Mouse (Mus musculus) ovary, postnatal 14 days (tissue): Measurements from ENCODE around the gene Plekhh1.
A peak's percentile ranks its signal among the peaks of the same experiment; 100 is the strongest.

Experiments
- DNase-seq: peaks from one replicate; pipeline ENCODE4 v3.0.0; 2022; ENCODE audit warnings: low spot score

The Plekhh1 gene

GRCm38 (mm10) chr12:79070736-79071333, 41.9 kb downstream of the Plekhh1 start:
- DNase-seq = no peak

- no peak for DNase-seq
Observed at GRCm38 (mm10) chr12:79072576-79072975, 43.6 kb downstream of the Plekhh1 start.

GRCm38 (mm10) chr12:79073362-79073761, 44.4 kb downstream of the Plekhh1 start:
- DNase-seq = no peak

- peak; percentile 72 for DNase-seq
Observed at GRCm38 (mm10) chr12:79089182-79089812, 60.3 kb downstream of the Plekhh1 start, which contains the start of gene Pigh. Pigh (minus strand) TSS chr12:79089651.

GRCm38 (mm10) chr12:79092569-79092968, 63.6 kb downstream of the Plekhh1 start:
- peak; percentile 47 for DNase-seq

- DNase-seq = peak; percentile 35
Observed at GRCm38 (mm10) chr12:79097106-79097752, 68.3 kb downstream of the Plekhh1 start.

GRCm38 (mm10) chr12:79103773-79104172, 74.8 kb downstream of the Plekhh1 start:
- no peak for DNase-seq

- DNase-seq = no peak
Observed at GRCm38 (mm10) chr12:79104544-79104943, 75.6 kb downstream of the Plekhh1 start.

- DNase-seq = no peak
Observed at GRCm38 (mm10) chr12:79105312-79105711, 76.3 kb downstream of the Plekhh1 start.

- DNase-seq = no peak
Observed at GRCm38 (mm10) chr12:79118991-79119390, 90.0 kb downstream of the Plekhh1 start.

- DNase-seq = no peak
Observed at GRCm38 (mm10) chr12:79122820-79123219, 93.9 kb downstream of the Plekhh1 start.

GRCm38 (mm10) chr12:79130299-79131177, 101.6 kb downstream of the Plekhh1 start, which contains the start of gene Arg2:
Arg2 (plus strand) TSS chr12:79130777.
- peak; percentile 51 for DNase-seq
